Mouse (Mus musculus) thymus, adult 18-20 months (tissue): Measurements from ENCODE around the gene Ces3a.
"Not testable (repeated sequence)": the region's sequence is repeated elsewhere in the genome, so short reads cannot be mapped to it uniquely, and the experiment has no call there.

Source experiments
- DNase-seq, 2 experiments: peaks; one replicate each; pipeline ENCODE4 v3.0.0; 2022; ENCODE audit warnings: mixed read lengths in 2 of 2

Ces3a gene

DNA sequence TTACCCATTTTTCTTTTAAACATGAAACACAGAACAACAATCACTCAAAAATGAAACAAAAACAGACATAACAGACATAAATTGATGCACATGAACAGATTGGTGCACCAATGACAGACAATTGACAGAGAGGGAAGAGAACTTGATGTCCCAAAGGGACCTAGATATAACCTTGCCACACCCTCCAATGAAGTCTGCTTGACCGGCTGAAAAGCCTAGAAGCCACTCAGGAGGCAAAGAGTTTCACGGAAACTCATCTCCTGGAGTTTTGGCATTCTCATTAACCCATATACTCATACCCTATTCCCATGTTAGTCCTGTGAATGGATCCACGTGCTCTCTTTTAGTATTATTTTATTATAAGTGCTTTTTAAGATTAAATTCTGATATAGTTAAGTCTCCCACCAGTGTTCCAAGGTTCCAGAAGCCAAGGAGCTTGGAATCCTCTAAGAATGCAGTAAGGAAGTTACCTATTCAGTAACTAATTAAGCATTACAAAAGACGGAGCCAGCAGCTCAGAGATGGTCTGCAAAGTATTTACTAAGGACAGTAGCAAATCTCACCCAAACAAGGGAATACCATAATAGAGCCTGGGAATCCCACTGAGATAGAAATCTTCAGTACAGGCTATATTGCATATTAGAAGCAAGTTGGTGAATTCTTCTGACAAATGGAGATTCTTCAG lies 53.8 kb downstream of the Ces3a start:
- DNase-seq: not testable (repeated sequence)

DNA sequence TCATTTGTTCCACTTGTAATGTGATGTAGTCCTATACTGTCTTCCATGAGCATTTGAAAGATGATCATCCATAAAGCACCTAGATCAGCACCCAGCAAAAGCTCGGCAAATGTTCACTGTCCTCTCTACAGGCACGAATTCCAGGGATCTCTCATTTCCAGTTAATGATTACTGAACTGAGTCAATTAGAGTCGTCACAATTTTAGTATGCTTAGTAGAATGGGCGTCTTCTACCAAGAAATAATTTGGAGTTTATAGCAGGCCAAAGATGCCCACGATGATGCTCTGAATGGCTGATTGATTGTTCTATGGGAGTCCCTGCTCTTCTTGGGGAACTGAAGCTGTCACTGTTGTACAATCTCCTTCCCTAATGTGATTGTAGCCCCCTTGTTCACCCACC lies 55.3 kb downstream of the Ces3a start:
- not testable (repeated sequence) for DNase-seq

DNA sequence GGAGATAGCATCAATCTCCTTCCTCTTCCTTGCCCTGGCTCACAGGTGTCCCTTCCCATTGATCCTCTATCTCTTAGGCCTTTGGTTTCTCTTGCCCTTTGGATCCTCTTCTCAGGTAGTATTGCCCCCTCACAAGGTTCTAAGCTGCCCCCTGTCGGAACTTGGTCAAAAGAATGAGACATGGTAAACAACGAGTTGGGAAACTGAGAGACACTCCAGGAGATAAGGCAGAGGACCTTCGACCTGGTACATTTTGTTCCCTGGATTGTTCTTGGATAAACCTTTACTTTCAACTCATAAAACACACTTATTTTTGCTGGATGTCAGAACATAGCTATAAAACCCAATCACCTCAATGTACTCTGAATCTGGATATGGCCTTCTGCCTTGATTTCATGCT lies 55.8 kb downstream of the Ces3a start:
- no peak for DNase-seq
